Mouse (Mus musculus) cerebellum, postnatal 10 days (tissue): ENCODE measurements at regions not wholly inside any gene's neighbourhood (a gene's known extent, or its start where the extent isn't known, plus 50 kb on each side); places are given as distances from the start of the nearest gene placed in this dataset.

Source experiments
- DNase-seq, 2 experiments: peaks; one replicate each; pipeline ENCODE4 v3.0.0; 2021; ENCODE audit warnings: mixed read lengths in 2 of 2

GRCm38 (mm10) chr4:32074399-32075296, 110.8 kb downstream of the Map3k7 start:
- DNase-seq: peak; percentile 43 to 44

DNA sequence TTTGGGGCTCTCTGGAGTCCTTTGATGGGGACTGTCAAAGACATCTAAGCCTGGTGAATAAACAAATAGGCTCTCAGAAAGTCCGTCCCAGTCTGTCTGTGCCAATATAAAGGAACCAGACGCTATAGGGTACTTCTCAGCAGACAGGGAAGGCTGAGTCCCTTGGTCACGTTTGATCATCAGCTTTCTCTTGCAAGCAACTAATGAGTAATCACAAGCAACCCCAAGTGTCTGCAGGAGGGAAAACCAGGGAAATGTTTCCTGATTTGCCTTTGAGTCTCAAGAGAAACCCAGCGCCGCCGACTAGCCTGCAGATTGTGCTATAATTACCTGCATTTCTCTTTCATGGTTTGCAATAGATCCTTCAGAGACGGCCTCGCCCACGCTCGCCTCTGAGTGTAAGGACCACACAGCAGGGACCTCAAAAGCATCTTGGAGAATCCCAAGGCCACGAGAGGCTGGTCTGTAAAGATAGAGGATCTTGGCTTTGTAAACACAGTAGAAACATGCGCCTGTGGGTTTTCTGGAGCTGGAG, 112.6 kb downstream of the Map3k7 start:
- DNase-seq: no peak

GRCm38 (mm10) chr4:32083456-32083855, 119.6 kb downstream of the Map3k7 start:
- no peak for DNase-seq

GRCm38 (mm10) chr4:32084250-32084869, 120.5 kb downstream of the Map3k7 start:
- DNase-seq: no peak

- no peak for DNase-seq
These were observed 121.1 kb downstream of the Map3k7 start for GRCm38 (mm10) chr4:32085040-32085439.

GRCm38 (mm10) chr4:32091086-32091485, 127.2 kb downstream of the Map3k7 start:
- no peak for DNase-seq

DNA sequence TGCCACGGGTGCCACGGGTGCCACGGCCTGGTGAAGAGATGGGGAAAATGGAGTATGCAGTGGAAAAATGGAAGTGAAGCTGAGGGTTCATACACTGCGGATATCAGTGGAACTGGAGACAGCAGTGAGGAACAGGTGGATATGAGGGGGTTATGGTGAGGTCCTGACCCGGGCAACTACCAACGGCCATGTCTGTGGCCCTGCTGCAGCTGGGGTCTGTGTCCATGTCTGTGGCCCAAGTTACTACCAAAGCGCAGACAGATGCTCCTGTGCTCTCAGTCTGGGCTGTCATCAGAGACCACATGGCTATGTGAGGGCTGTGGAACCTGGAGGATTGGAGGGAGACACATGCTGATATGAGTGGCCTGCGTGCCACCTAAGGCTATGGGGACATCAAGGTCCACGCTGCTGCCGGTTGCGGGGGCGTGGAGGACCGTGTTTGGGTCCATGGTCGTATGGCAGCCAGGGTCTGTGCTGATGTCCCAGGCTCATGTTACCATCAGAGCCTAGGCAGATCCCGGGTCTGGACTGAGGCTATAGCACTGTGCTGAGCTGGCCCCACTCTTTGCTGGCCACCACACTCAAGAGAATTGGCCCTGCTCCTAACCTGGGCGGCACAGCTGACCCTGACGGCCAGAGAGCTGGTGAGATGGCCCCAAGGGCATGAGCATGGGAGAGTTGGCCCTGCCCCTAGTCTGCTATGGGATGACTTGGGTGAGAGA, 128.6 kb downstream of the Map3k7 start:
- DNase-seq: no peak

GRCm38 (mm10) chr4:32098233-32098632, 134.3 kb downstream of the Map3k7 start:
- DNase-seq: no peak

GRCm38 (mm10) chr4:32101002-32101401, 137.1 kb downstream of the Map3k7 start:
- no peak for DNase-seq

- no peak for DNase-seq
These were observed 131.9 kb upstream of the Bach2 start for GRCm38 (mm10) chr4:32106664-32107171.

GRCm38 (mm10) chr4:32122320-32122719, 116.3 kb upstream of the Bach2 start:
- DNase-seq: peak; percentile 26 to 40

DNA sequence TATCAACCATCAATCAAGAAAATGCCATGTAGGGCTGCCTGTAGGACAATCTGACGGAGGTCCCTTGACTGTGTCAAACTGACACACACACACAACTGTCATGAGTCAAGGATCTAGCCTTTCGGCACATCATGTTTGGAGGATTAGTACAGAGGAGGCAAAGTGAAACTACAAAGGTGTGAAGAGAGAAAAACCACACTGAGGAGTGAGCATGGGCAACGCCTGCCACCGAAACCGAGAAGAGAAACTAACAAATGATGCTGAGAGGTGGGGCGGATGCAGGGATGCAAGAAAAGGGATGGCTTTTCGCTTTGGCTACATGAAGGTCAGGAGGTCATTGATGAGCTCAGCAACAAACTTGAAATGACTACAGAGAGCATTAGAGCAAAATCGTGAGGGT, 111.8 kb upstream of the Bach2 start:
- DNase-seq: no peak

DNA sequence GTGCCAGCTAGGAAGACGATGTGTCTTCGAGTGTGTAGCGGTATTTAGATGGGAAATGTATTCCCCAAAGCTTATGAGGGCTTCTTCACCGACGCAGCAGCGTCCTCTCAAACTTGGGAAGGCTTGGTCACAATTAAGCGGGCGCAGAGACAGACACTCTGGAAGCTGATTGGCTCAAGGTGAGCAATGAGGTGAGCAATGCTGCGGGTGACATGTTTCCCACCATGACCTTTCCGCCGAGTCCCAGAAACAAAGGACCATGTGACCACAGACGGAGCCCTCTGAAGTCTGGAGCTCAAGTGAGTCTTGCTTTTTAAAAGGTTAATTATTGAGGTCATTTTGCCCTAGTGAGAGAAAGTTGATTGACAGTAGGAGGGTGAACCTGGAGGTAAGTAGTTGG, 108.0 kb upstream of the Bach2 start:
- no peak for DNase-seq

DNA sequence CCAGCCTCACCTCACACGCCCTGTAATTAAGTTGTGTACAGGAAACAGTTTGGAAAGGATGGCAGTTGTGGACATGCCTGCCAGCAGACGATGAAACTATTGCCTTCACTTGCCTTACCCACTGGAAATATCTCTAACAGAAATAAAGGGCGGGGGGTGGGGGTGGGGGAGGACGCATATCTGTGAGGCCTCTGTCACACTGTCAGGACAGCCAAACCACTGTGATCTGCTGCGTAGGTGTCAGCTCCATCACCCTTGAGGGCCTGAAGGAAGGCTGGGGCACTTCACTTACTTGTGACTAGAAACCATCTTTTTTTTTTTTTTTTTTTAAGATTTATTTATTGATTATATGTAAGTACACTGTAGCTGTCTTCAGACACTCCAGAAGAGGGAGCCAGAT, 106.8 kb upstream of the Bach2 start:
- no peak for DNase-seq

GRCm38 (mm10) chr4:32136151-32136550, 102.5 kb upstream of the Bach2 start:
- DNase-seq: no peak

DNA sequence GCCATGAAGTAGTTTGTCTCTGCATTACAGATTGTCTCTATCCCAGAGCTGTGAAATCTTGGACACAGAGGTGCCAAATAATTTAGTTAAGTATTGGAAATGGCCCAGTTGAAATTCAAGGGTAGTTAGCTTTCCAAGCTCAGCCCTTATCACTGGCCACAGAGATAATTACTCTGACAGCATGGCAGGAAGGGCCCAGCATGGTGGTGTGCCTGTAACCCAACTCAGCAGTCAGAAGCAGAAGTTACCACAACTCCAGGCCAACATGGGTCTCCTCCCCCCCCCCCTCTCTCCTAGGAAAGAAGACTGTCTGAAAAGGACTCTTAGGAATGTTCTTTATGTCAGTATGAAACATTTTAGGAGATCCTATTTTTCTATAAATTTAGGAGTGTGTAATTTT, 101.4 kb upstream of the Bach2 start:
- DNase-seq: peak; percentile 42 to 65

GRCm38 (mm10) chr4:32137966-32138365, 100.6 kb upstream of the Bach2 start:
- peak; percentile 60 to 68 for DNase-seq

- DNase-seq: no peak
These were observed 99.0 kb upstream of the Bach2 start for GRCm38 (mm10) chr4:32139586-32139985.

DNA sequence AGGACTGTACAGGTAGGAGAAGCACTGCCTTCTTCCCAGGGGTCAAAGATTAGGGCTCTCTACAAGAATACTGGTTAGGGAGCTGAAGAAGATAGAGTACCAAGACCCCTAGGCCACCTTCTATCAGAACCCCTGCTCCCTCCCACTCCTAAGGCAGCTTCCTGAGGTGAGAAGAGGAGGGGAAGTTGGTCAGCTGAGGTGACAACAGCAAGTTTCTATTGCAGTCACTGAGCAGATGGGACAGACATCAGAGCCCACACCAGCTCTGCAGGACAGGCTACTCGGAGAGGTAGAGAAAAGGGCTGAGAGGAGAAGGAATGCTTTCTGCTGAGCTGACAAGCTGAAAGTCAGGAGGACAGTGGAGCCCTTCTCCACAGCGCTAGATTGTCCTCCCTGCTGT, 98.5 kb upstream of the Bach2 start:
- DNase-seq: no peak

DNA sequence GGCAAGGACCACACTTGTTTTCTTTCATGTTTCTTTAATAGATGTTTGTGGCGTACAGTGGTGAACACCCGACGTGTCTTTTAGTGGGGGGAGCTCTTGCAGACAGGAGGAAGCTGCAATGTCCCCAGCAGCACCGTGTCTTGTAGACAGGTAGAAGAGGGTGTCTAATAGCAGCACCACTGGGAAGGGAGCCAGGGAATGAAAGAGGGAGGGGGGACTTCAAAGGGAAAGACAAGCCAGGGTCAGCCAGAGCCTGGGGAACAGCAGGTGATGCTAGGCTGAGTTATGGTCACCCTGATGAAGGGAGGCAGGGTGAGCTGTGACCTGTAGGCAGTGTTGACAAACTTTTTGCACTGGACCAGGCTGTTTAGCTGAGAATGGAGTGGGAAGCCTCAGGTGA, 96.4 kb upstream of the Bach2 start:
- DNase-seq: peak; percentile 26 to 32

DNA sequence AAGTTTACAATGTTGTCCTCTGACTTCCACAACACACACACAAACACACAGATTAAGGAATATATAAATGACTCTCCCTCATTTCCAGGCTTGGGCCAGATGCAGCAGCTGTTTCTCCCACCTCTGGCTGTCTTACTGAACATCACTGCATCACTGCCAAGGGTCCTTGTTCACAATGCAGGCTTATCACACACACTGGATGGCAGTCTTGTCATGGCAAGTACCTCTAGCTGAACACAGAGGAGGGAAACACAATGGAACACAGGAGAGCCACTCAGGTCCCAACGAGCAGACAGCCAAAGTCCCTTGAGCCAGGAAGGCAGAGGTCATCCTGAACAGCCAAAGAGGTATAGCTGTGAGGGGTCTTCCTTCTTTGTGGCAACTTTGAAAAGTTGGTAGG, 91.5 kb upstream of the Bach2 start:
- DNase-seq: no peak

- DNase-seq: no peak
These were observed 90.0 kb upstream of the Bach2 start for GRCm38 (mm10) chr4:32148597-32148996.

- DNase-seq: no peak
These were observed 89.4 kb upstream of the Bach2 start for GRCm38 (mm10) chr4:32149171-32149570.
